ENCODE assay signal across 14 mouse cellular contexts in genomic region chr11:97424092-97424692, GRCm38 (mm10). TPM values are rescaled to one million over a fixed set of nuclear protein-coding genes. Genes with fewer than 3 reads are reported as not detected.
DNase-seq lines count a peak whose midpoint lies in the region; ATAC-seq and TF ChIP-seq lines count a peak whose summit lies in the region.
"Had no signal": no experiment of that assay in that cellular context is flagged by ENCODE, and none has a peak within 500 bp of the region (broad histone marks: within the 10 kb centered on the region; RNA-seq: fewer than 3 reads in every experiment).

No protein-coding gene starts in this region.

- peak overlapping the region; percentile 17 for H3K27ac ChIP-seq in hindbrain, embryonic 10.5 days
- H3K27ac ChIP-seq in hindbrain, embryonic 11.5 days (ENCODE audit: low read depth, low read length) = no peak overlapping the region
- no peak overlapping the region for H3K27ac ChIP-seq in MEL (ENCODE audit: control insufficient read depth, low read depth, low read length)
- 0 out of 2 replicates have a peak overlapping the region, but pooled peaks have one; percentile 44 for H3K27ac ChIP-seq in brown adipose tissue, adult 24 weeks (replicated peaks; ENCODE audit: low read depth, low read length)
- peak overlapping the region; percentile 59 for H3K27ac ChIP-seq in liver, embryonic 11.5 days (ENCODE audit: low read depth, low read length)
- H3K27ac ChIP-seq in forebrain, postnatal 0 days (ENCODE audit: low read depth, low read length) = no peak overlapping the region

- no peak for TF ChIP-seq RAD21 in MEL (IDR thresholded peaks at IDR 0.05; ENCODE audit: low read depth, low read length)

- no peak overlapping the region for H3K4me2 ChIP-seq in hindbrain, embryonic 11.5 days (replicated peaks; ENCODE audit: low read depth, low read length)
- peak overlapping the region; percentile 57 for H3K4me2 ChIP-seq in liver, embryonic 11.5 days
- H3K4me2 ChIP-seq in forebrain, postnatal 0 days (ENCODE audit: low read depth) = no peak overlapping the region

- no peak for TF ChIP-seq POLR2A in MEL (IDR thresholded peaks at IDR 0.05; ENCODE audit: control insufficient read depth in 1 of 2, insufficient read depth in 1 of 2, low read depth in 1 of 2, low read length in 2 of 2, poor library complexity in 1 of 2)

- H3K9ac ChIP-seq in hindbrain, embryonic 11.5 days (ENCODE audit: low read depth, low read length) = no peak overlapping the region
- no peak overlapping the region for H3K9ac ChIP-seq in MEL (ENCODE audit: control insufficient read depth, low read depth, low read length, poor library complexity, severe bottlenecking)
- H3K9ac ChIP-seq in liver, embryonic 11.5 days (ENCODE audit: low read depth, low read length) = peak overlapping the region; percentile 49
- no peak overlapping the region for H3K9ac ChIP-seq in forebrain, postnatal 0 days

- H3K9me3 ChIP-seq in hindbrain, embryonic 10.5 days = no peaks in the 10 kb centered on the region
- H3K9me3 ChIP-seq in hindbrain, embryonic 11.5 days (ENCODE audit: control insufficient read depth, low read length) = no peaks in the 10 kb centered on the region
- H3K9me3 ChIP-seq in MEL (replicated peaks; ENCODE audit: insufficient read depth, low read length) = no peaks in the 10 kb centered on the region
- no peaks in the 10 kb centered on the region for H3K9me3 ChIP-seq in liver, embryonic 11.5 days (ENCODE audit: control insufficient read depth, low read length)
- no peaks in the 10 kb centered on the region for H3K9me3 ChIP-seq in forebrain, postnatal 0 days (ENCODE audit: low read length)

- peaks cover 15% of the 10 kb centered on the region; the same call in 1 of the 2 replicates for H3K27me3 ChIP-seq in hindbrain, embryonic 10.5 days (ENCODE audit: insufficient read depth, poor library complexity, severe bottlenecking)
- H3K27me3 ChIP-seq in hindbrain, embryonic 11.5 days (ENCODE audit: control insufficient read depth, insufficient read depth, low read length) = no peaks in the 10 kb centered on the region
- H3K27me3 ChIP-seq in MEL (ENCODE audit: control insufficient read depth in 1 of 2, insufficient read depth in 2 of 2, low read length in 2 of 2) = no peaks in the 10 kb centered on the region
- no peaks in the 10 kb centered on the region for H3K27me3 ChIP-seq in liver, embryonic 11.5 days (replicated peaks; ENCODE audit: control insufficient read depth, insufficient read depth, low read length)
- no peaks in the 10 kb centered on the region for H3K27me3 ChIP-seq in forebrain, postnatal 0 days (ENCODE audit: insufficient read depth, low read length)

- peaks cover 53% of the 10 kb centered on the region for H3K4me1 ChIP-seq in hindbrain, embryonic 10.5 days (replicated peaks)
- peaks cover 9% of the 10 kb centered on the region; the same call in 1 of the 2 replicates for H3K4me1 ChIP-seq in hindbrain, embryonic 11.5 days (replicated peaks; ENCODE audit: control insufficient read depth, insufficient read depth, low read length)
- peaks cover 6 to 18% of the 10 kb centered on the region in 2 experiments for H3K4me1 ChIP-seq in MEL (ENCODE audit: control insufficient read depth in 1 of 2, insufficient read depth in 2 of 2, low read length in 2 of 2)
- peaks cover 13% of the 10 kb centered on the region for H3K4me1 ChIP-seq in brown adipose tissue, adult 24 weeks (ENCODE audit: control insufficient read depth, insufficient read depth, insufficient read length, low read length)
- H3K4me1 ChIP-seq in liver, embryonic 11.5 days (replicated peaks; ENCODE audit: control insufficient read depth, insufficient read depth, low read length) = peaks cover 43% of the 10 kb centered on the region
- H3K4me1 ChIP-seq in forebrain, postnatal 0 days (ENCODE audit: insufficient read depth) = peaks cover 13% of the 10 kb centered on the region; the same call in 1 of the 2 replicates

- 57% methylated on average over 5 of the region's 5 CpGs for WGBS in hindbrain, embryonic 10.5 days
- WGBS in hindbrain, embryonic 11.5 days = 59% methylated on average over 5 of the region's 5 CpGs
- WGBS in liver, embryonic 11.5 days = 28% methylated on average over 5 of the region's 5 CpGs
- 68% methylated on average over 5 of the region's 5 CpGs for WGBS in forebrain, postnatal 0 days

- no peak for TF ChIP-seq EP300 in MEL (IDR thresholded peaks at IDR 0.05; ENCODE audit: low read depth in 1 of 2, low read length in 2 of 2)

- ATAC-seq in hindbrain, embryonic 11.5 days (ENCODE audit: low FRiP score) = no peak
- ATAC-seq in liver, embryonic 11.5 days (replicated peaks; ENCODE audit: low FRiP score) = peak; percentile 77
- ATAC-seq in monocyte, adult 5-6 weeks (replicated peaks; ENCODE audit: insufficient number of reproducible peaks, low FRiP score, low TSS enrichment, poor library complexity, severe bottlenecking) = no peak
- ATAC-seq in forebrain, postnatal 0 days = no peak

- no peak for TF ChIP-seq CTCF in MEL (IDR thresholded peaks at IDR 0.05 in 2 of 3, conservative IDR thresholded peaks at IDR 0.05 in 1 of 3; ENCODE audit: control insufficient read depth in 1 of 3, insufficient read depth in 1 of 3, low read depth in 2 of 3, low read length in 3 of 3, poor library complexity in 1 of 3, severe bottlenecking in 1 of 3)
- TF ChIP-seq CTCF in forebrain, postnatal 0 days (IDR thresholded peaks at IDR 0.05; ENCODE audit: low read depth) = no peak

- no peaks in the 10 kb centered on the region for H3K79me2 ChIP-seq in MEL (ENCODE audit: control insufficient read depth, insufficient read depth, low read length, poor library complexity)

- no peak overlapping the region for H3K4me3 ChIP-seq in hindbrain, embryonic 10.5 days
- H3K4me3 ChIP-seq in hindbrain, embryonic 11.5 days (ENCODE audit: low read depth, low read length) = no peak overlapping the region
- H3K4me3 ChIP-seq in MEL (ENCODE audit: control insufficient read depth in 1 of 2, insufficient read depth in 1 of 2, low read depth in 2 of 2, low read length in 2 of 2) = no peak overlapping the region
- no peak overlapping the region for H3K4me3 ChIP-seq in brown adipose tissue, adult 24 weeks (ENCODE audit: insufficient read depth, low read depth, low read length)
- H3K4me3 ChIP-seq in liver, embryonic 11.5 days (ENCODE audit: low read depth, low read length) = peak overlapping the region; percentile 9; the same call in 1 of the 2 replicates
- H3K4me3 ChIP-seq in forebrain, postnatal 0 days (ENCODE audit: low read depth, low read length) = no peak overlapping the region

- H3K36me3 ChIP-seq in hindbrain, embryonic 10.5 days = no peaks in the 10 kb centered on the region
- no peaks in the 10 kb centered on the region for H3K36me3 ChIP-seq in hindbrain, embryonic 11.5 days (ENCODE audit: control insufficient read depth, insufficient read depth, low read length)
- H3K36me3 ChIP-seq in MEL (ENCODE audit: control insufficient read depth in 1 of 2, insufficient read depth in 2 of 2, low read length in 2 of 2) = peaks cover 0 to 12% of the 10 kb centered on the region in 2 experiments; a peak in 2 of 4 replicates
- no peaks in the 10 kb centered on the region for H3K36me3 ChIP-seq in liver, embryonic 11.5 days (ENCODE audit: control insufficient read depth, insufficient read depth, low read length)
- no peaks in the 10 kb centered on the region for H3K36me3 ChIP-seq in forebrain, postnatal 0 days (ENCODE audit: insufficient read depth)

- DNase-seq in hindbrain, embryonic 10.5 days (ENCODE audit: low spot score) = no peak
- DNase-seq in hindbrain, embryonic 11.5 days (ENCODE audit: low spot score) = no peak
- DNase-seq in MEL (ENCODE audit: low read depth, low spot score) = peak; percentile 71
- no peak for DNase-seq in liver, embryonic 11.5 days (ENCODE audit: low spot score)
- no peak for DNase-seq in gastrocnemius, postnatal 4 days (ENCODE audit: low spot score in 2 of 2)
- DNase-seq in forebrain, postnatal 0 days = no peak
- DNase-seq: cerebellum, postnatal 10 days; gastrocnemius, postnatal 14 days; kidney, adult 2 months; layer of hippocampus, postnatal 36 days; lung, postnatal 10 days; thymus, postnatal 36 days had no signal

TF ChIP-seq in MEL, 35 proteins besides CTCF, POLR2A, EP300 and RAD21:
- no peak for TF ChIP-seq MEF2A (IDR thresholded peaks at IDR 0.05; ENCODE audit: extremely low read depth, insufficient replicate concordance, low read depth, low read length, poor library complexity, severe bottlenecking)
- peak; percentile 59 for TF ChIP-seq GATA1 (IDR thresholded peaks at IDR 0.05; ENCODE audit: low read depth, low read length)

RNA-seq across cellular contexts. Expression of gene Arhgap23, which starts 8.9 kb away (rescaled TPM):
- polyA plus RNA-seq in hindbrain, embryonic 10.5 days (2016; fragmentation: Nextera tagmentation; extraction: Ambion mirVana) = 2.7 and 4.0 TPM in 2 replicates
- 3.5 TPM in 2 replicates for polyA plus RNA-seq in hindbrain, embryonic 11.5 days (2014; fragmentation: Nextera tagmentation; extraction: Ambion mirVana)
- 1.7 and 1.8 TPM in 2 replicates for total RNA-seq in MEL (2012; rRNA removed)
- polyA plus RNA-seq in MEL (2012; ENCODE audit: insufficient read depth in 1 of 2, insufficient read length in 2 of 2, low read depth in 1 of 2, low replicate concordance in 2 of 2, missing spikeins in 1 of 2) = 1 to 10 TPM in 1 of 2 experiments, not detected in 1; 7.5 TPM
- 5.5 and 6.7 TPM in 2 replicates for polyA plus RNA-seq in brown adipose tissue, adult 24 weeks (2012; ENCODE audit: insufficient read depth, insufficient read length, missing spikeins)
- polyA plus RNA-seq in liver, embryonic 11.5 days (2014; fragmentation: Nextera tagmentation; extraction: Ambion mirVana) = 9.3 and 10.9 TPM in 2 replicates
- total RNA-seq in monocyte, adult 5-6 weeks (2017) = 4.7 to 5.8 TPM (median 5.0 TPM) in 3 replicates
- total RNA-seq in gastrocnemius, postnatal 4 days (2021) = 10 to 100 TPM; 29.9 to 30.9 TPM
- total RNA-seq in forebrain, postnatal 0 days (2014; rRNA removed) = 52.7 and 52.9 TPM in 2 replicates
- polyA plus RNA-seq in forebrain, postnatal 0 days (2015; fragmentation: Nextera tagmentation; extraction: Ambion mirVana) = 7.0 and 10.2 TPM in 2 replicates

Comparison
In these comparisons a context has a peak if more than half of its experiments do, and no peak if none do; other contexts are left out.
1. H3K27ac ChIP-seq: peak in hindbrain, embryonic 10.5 days (single experiment), brown adipose tissue, adult 24 weeks (single experiment) and liver, embryonic 11.5 days (single experiment); none in hindbrain, embryonic 11.5 days (single experiment), MEL (single experiment) and forebrain, postnatal 0 days (single experiment).